Mouse (Mus musculus) spleen, postnatal 4 days (tissue): ENCODE measurements at regions not wholly inside any gene's neighbourhood (a gene's known extent, or its start where the extent isn't known, plus 50 kb on each side); places are given as distances from the start of the nearest gene placed in this dataset.

ENCODE experiments used
- DNase-seq, 2 experiments: peaks; one replicate each; pipeline ENCODE4 v3.0.0; 2022; ENCODE audit warnings: low spot score in 2 of 2

DNA sequence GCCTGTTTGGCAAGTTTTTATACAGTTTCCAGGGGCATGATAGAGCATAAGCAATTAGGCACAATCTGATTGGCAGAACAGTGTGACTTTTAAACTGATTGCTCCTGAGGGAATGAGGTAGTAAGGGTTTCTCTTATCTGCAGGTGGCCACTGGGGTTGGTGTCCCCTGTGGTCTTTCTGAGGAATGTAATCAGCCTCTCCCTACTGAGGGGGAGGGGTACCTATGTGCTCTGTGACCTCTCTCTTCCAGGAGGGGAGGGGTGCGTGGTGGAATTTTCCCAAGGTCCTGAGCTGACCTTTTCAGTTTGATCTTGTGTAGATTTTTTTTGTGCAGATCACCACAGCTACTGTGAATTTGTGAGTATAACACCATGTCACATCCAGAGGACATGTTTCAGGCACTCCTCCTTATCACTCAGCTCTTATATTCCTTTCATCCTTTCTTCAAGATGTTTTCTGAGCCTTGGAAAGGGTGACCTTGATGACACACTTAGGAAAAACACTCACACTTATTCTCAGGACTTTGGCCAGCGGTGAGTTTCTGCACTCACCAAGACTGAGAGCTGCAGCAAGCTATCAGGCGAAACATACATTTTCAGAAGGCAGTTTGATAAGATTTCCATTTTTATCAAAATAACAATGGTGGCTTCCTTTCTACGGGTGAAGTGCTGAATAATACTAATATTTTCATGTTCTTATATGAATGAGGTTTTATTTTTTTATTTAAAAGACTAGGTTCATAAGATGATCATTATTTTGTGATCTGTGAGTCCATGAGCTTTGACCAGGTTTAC lies 238.7 kb upstream of the Mmadhc start:
- no peak for DNase-seq

- no peak for DNase-seq
Observed at GRCm38 (mm10) chr2:50533702-50534101, 237.1 kb upstream of the Mmadhc start.

GRCm38 (mm10) chr2:50527425-50527824 lies 230.8 kb upstream of the Mmadhc start:
- no peak for DNase-seq

DNA sequence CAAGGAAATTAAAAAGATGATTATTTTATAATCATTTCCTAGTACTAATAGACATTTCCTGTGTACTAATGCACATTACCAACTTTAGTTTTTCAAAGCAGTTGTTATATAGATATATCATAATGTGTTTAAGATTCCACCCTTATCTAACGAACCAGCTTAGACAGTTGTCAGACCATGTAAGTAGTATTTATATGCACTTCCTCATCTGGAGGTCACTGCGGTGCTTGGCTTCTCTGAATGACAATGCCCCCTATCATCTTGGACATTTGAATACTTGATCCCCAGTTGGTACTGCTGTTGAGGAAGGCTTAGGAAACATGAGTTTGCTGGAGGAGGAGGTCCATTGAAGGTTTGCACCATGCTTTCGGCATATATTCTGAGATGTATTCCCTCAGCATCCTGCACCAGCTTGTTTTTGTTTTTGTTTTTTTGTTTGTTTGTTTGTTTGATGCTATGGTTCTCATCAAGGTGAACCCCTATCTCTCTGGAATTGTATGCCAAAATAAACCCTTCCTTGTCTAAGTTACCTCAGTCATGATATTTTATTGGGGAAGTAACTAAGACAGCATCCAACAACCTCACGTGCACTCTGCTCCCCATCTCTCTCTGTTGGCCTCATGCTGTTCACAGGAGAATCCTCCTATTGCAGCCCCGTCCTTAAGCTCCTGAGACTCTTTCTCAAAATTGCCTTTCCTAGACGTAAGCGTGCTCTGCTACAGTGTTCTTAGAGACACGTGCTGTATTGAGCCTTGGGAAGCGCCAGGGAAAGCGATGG lies 228.4 kb upstream of the Mmadhc start:
- DNase-seq = no peak

- DNase-seq = no peak
Observed at GRCm38 (mm10) chr2:50520169-50520568, 223.6 kb upstream of the Mmadhc start.

GRCm38 (mm10) chr2:50519129-50519504 lies 222.5 kb upstream of the Mmadhc start:
- DNase-seq = no peak

- no peak for DNase-seq
Observed at GRCm38 (mm10) chr2:50518371-50519128, 221.9 kb upstream of the Mmadhc start.

DNA sequence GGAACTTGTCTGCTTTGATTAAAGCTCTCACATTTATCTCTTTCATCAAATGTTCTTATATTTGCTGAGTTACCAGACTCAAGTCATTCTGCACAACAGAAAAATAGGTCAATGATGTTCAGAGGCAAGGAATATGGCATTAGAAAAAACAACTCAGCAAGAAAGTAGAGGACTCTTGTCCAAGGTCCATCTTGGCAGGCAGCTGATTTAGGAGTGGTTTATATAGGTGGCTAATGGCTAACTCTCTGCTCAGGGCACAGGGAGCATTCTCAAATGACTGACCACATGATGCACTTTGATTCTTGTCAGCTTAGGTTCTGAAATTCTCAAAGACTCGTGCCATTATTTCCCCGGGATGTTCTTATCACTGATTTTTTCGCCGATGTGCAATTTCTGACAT lies 216.7 kb upstream of the Mmadhc start:
- DNase-seq = no peak

- no peak for DNase-seq
Observed at GRCm38 (mm10) chr2:50498713-50499112, 202.1 kb upstream of the Mmadhc start.

GRCm38 (mm10) chr2:50496057-50496433 lies 199.4 kb upstream of the Mmadhc start:
- DNase-seq = no peak

- no peak for DNase-seq
Observed at GRCm38 (mm10) chr2:50495141-50496056, 198.8 kb upstream of the Mmadhc start.

DNA sequence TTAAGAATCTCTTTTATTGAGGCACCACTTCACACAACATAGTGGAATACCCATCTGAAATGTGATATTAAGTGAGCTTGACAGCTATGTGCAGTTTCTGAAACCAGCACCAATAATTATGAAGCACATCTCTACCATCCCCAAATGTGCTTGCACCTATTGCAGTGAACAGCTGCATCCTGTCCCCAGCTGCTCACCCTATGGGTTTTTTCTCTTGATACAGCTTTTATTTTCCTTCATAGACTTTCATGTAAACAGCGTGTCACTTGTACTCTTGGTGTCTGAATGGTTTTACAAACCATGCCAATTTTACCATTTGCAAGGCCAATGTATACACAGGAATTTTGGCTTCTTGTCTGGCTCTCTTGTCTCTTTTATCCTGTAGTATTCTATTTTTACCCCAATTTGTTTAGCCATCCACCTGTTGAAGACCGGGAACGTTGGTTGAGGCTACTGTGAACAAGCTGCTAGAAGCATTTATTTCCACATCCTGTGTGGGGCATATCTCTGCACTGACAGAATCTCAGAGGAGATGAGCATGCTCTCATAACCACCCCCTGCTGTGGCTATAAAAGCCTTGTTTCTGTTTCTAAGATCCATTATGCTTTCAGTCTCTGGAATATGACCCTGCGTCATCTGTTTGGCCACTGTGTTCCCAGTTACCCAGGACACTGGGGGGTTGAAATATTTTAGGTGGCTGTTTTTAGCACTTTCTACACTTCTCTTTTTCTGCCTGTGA lies 197.2 kb upstream of the Mmadhc start:
- no peak for DNase-seq

DNA sequence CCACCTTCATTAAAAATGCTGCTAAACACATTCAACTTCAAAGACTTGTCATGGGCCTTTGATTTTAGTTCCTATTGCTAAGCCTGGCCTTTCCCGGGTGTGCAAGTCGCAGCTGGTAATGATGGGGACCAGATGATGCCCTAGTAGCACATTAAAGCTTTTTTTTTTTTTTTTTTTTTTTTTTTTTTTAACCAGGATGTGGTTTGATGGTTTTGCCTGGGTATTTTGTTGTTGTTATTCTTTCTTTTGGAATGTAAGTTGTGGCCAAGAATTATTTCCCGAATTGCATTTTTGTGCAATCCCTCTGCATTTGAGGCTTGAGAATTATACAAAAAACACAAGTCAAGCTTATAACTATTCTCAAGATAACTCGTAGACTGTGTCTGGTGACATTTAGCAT lies 167.2 kb upstream of the Mmadhc start:
- no peak for DNase-seq

DNA sequence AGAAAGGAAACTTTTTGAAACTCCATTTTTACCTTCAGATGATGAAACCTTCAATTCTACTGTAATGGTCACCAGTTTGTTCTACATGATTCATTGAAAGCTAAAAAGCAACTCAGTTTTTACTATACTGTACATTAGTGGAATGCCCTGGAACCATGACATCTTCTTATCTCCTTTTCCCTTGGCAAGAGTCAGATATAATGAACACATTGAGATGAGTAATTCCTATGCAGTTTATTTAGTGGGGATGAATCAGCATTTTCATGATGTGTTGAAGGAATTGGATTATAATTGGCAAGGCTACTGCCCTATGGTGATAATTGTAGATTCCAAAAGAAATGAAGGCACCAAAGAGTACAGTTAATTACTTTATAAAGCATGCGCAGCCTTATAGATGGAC lies 165.8 kb upstream of the Mmadhc start:
- DNase-seq = no peak

DNA sequence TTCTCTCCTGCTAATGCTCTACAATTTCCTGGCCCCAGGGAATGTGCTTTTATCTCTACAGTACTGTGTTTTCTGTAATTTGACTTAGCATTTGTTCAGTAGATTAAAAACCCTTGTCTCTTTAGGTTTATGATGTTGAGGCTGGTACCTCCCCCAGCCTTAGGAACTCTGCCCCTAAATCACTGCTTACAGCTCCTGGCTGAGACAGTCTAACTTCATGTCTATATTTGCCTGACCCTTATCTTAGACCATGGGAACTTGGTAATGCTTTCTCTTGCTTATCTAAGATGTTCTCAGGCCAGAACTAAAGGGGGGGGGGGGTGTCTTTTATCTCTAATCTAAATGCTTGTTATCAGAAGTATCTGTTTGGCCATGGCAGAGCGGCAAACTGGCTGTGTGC lies 160.1 kb upstream of the Mmadhc start:
- DNase-seq = no peak

DNA sequence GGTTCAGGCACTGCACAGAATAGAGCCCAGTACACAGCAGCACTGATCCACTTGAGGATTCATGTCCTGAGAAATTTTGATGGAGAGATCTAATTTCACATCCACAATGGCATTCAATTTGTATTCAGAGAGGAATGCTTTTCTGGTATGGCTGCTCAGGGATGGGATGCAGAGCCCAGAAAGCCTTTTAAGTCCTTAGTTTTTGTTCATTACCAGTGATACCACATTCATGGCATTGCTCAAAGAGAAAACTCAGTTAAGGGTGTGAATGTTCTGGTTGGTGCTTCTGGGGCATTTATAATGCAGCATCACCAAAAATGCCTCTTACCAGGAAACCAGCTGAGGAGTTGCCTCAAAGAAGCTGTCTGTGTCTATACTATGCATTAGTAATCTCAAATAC lies 151.5 kb upstream of the Mmadhc start:
- no peak for DNase-seq

GRCm38 (mm10) chr2:50445963-50446485 lies 149.4 kb upstream of the Mmadhc start:
- DNase-seq = no peak

GRCm38 (mm10) chr2:50440333-50440732 lies 143.7 kb upstream of the Mmadhc start:
- no peak for DNase-seq

DNA sequence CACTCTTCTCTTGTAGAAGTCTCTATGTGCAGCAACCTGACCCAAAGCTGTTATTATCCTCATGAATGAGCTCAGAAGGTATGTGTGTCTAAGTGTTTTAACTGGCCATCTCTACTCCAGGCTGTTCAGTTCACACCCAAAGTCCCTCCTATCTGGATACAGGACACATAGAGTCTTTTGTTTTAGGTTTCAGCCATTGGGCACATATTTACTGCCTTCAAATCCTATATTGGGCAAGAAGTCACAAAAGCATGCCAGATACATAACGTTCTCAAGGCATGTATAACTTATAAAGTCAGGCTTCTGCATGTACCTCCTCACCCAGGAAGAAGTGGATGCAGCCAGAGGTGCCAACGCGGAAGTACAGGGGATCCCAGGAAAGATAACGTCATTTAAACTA lies 136.6 kb upstream of the Mmadhc start:
- no peak for DNase-seq

DNA sequence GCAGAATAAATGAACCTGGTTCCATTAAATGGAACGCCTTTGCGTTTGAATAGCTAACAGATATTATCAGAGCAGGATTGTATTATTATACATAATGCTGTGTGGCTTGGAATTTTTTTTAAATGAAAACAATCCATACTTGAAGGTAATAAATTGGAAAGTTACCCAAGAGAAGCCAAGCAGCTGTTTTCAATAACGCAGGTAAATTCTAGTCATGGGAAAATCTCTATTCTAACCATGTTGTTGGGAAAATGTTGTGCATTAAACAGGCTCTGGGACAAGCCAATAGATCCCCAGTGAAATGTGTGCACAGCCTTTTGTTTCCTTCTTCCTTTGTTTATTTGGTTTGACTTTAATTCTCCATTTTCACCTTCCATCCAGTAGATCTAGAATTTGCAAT lies 128.6 kb upstream of the Mmadhc start:
- no peak for DNase-seq

- no peak for DNase-seq
Observed at GRCm38 (mm10) chr2:50419648-50420047, 123.0 kb upstream of the Mmadhc start.
